Mouse (Mus musculus) T-helper 2 cell (primary cell): ENCODE results near the gene Mief1.

Source experiments
- in situ Hi-C: fragments of 300-600 bp; cut with MboI, MseI; formaldehyde crosslinking; loops from one replicate; pipeline ENCODE4 v1.15.1; 2025; ENCODE audit warnings: high pct_unique_total_duplicates

Gene Mief1

GRCm38 (mm10) chr15:80233733-80234509, at the start of gene Mief1:
TSS of gene Mief1 (plus strand) at chr15:80234018.
- in situ Hi-C loops = no loop called here

- in situ Hi-C loops = loop anchor here (25.0 kb wide), 1 partner anchor 1527 kb away; no protein-coding TSS in a partner anchor
Observed at GRCm38 (mm10) chr15:80188927-80189326, 44.9 kb upstream of the Mief1 start.

- in situ Hi-C loops = loop anchor here (25.0 kb wide), 1 partner anchor 1528 kb away; no protein-coding TSS in a partner anchor
Observed at GRCm38 (mm10) chr15:80190075-80190474, 43.7 kb upstream of the Mief1 start.

- in situ Hi-C loops = loop anchor here (25.0 kb wide), 1 partner anchor 1529 kb away; no protein-coding TSS in a partner anchor
Observed at GRCm38 (mm10) chr15:80191585-80192245, 42.1 kb upstream of the Mief1 start.

GRCm38 (mm10) chr15:80192246-80192585, 41.6 kb upstream of the Mief1 start:
- in situ Hi-C loops = loop anchor here (25.0 kb wide), 1 partner anchor 1530 kb away; no protein-coding TSS in a partner anchor

GRCm38 (mm10) chr15:80192847-80193246, 41.0 kb upstream of the Mief1 start:
- in situ Hi-C loops = loop anchor here (25.0 kb wide), 1 partner anchor 1531 kb away; no protein-coding TSS in a partner anchor

GRCm38 (mm10) chr15:80199556-80199955, 34.3 kb upstream of the Mief1 start:
- in situ Hi-C loops = loop anchor here (25.0 kb wide), 1 partner anchor 1537 kb away; no protein-coding TSS in a partner anchor

- in situ Hi-C loops = no loop called here
Observed at GRCm38 (mm10) chr15:80202111-80202775, 31.6 kb upstream of the Mief1 start.

- in situ Hi-C loops = no loop called here
Observed at GRCm38 (mm10) chr15:80203406-80203805, 30.4 kb upstream of the Mief1 start.

GRCm38 (mm10) chr15:80206057-80206565, 27.7 kb upstream of the Mief1 start:
- in situ Hi-C loops = no loop called here

GRCm38 (mm10) chr15:80208446-80208845, 25.4 kb upstream of the Mief1 start:
- in situ Hi-C loops = no loop called here

- in situ Hi-C loops = no loop called here
Observed at GRCm38 (mm10) chr15:80213688-80214087, 20.1 kb upstream of the Mief1 start.

GRCm38 (mm10) chr15:80215716-80216479, 17.9 kb upstream of the Mief1 start:
- in situ Hi-C loops = no loop called here

GRCm38 (mm10) chr15:80216480-80216820, 17.4 kb upstream of the Mief1 start:
- in situ Hi-C loops = no loop called here

GRCm38 (mm10) chr15:80217476-80217875, 16.3 kb upstream of the Mief1 start:
- in situ Hi-C loops = no loop called here

GRCm38 (mm10) chr15:80219211-80219610, 14.6 kb upstream of the Mief1 start:
- in situ Hi-C loops = no loop called here

GRCm38 (mm10) chr15:80219705-80220657, 13.8 kb upstream of the Mief1 start:
- in situ Hi-C loops = loop anchor here (10.0 kb wide), 1 partner anchor 125 kb away; the partner anchor contains the start of genes Rpl3 and Syngr1

- in situ Hi-C loops = loop anchor here (10.0 kb wide), 1 partner anchor 126 kb away; the partner anchor contains the start of genes Rpl3 and Syngr1
Observed at GRCm38 (mm10) chr15:80221031-80221430, 12.8 kb upstream of the Mief1 start.

GRCm38 (mm10) chr15:80223751-80224150, 10.1 kb upstream of the Mief1 start:
- in situ Hi-C loops = loop anchor here (10.0 kb wide), 1 partner anchor 129 kb away; the partner anchor contains the start of genes Rpl3 and Syngr1

GRCm38 (mm10) chr15:80225208-80225607, 8.6 kb upstream of the Mief1 start:
- in situ Hi-C loops = loop anchor here (10.0 kb wide), 1 partner anchor 130 kb away; the partner anchor contains the start of genes Rpl3 and Syngr1
